Mouse (Mus musculus): ENCODE results near the gene Nono. TPM values are rescaled to one million over a fixed set of nuclear protein-coding genes. Genes with fewer than 3 reads are reported as not detected.

The Nono gene
- total and polyA plus RNA-seq, 3 experiments = 287 to 442 TPM; not detected in 1

DNA sequence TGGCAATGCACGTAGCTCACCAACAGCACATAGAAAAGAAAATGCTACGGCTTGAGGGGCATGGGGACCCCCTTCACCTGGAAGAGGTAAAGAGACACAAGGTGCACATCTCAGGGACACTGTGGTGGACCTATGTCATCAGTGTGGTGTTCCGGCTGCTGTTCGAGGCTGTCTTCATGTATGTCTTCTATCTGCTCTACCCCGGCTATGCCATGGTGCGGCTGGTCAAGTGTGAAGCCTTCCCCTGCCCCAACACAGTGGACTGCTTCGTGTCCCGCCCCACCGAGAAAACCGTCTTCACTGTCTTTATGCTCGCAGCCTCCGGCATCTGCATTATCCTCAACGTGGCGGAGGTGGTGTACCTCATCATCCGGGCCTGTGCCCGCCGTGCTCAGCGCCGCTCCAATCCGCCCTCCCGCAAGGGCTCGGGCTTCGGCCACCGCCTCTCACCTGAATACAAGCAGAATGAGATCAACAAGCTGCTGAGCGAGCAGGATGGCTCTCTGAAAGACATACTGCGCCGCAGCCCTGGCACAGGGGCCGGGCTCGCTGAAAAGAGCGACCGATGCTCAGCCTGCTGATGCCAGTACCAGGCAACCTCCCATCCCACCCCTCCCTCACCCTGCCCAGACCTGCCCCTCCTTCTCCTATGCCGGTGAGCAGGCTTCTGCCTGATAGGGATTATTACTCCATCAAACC is 44.5 kb upstream of the Nono start:
- no peak overlapping the region for H3K4me3 ChIP-seq (ENCODE audit: control insufficient read depth in 1 of 2, insufficient read depth in 1 of 2, low read depth in 2 of 2, low read length in 2 of 2)

DNA sequence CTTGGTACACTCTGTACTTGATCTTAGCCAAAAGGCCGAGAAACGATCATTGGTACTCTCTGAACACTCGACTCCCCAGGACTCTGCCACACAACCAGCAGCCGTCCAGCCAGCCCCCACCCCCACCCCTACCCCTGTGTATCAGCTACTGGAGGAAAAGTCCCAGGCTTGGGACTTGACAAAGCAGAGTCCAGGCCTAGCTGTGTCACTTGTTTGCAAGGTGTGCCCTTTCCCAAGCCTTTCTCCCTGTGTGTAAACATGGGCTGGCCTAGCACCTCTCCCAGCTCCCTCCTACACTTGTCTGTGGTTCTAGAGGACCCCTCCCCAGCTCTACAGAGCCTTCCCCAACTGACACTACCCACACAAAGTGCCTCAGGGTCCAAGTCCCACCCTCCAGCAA is 42.9 kb upstream of the Nono start:
- Histone ChIP-seq H3K9me3 (replicated peaks; ENCODE audit: insufficient read depth, low read length) (no peaks in the 10 kb centered on the region), H3K9ac (ENCODE audit: control insufficient read depth, low read depth, low read length, poor library complexity, severe bottlenecking) (no peak overlapping the region), H3K27ac (ENCODE audit: control insufficient read depth, low read depth, low read length) (no peak overlapping the region), H3K27me3 (ENCODE audit: control insufficient read depth in 1 of 2, insufficient read depth in 2 of 2, low read length in 2 of 2) (no peaks in the 10 kb centered on the region), H3K36me3 (ENCODE audit: control insufficient read depth in 1 of 2, insufficient read depth in 2 of 2, low read length in 2 of 2) (no peaks in the 10 kb centered on the region), H3K79me2 (ENCODE audit: control insufficient read depth, insufficient read depth, low read length, poor library complexity) (no peaks in the 10 kb centered on the region), H3K4me1 (ENCODE audit: control insufficient read depth in 1 of 2, insufficient read depth in 2 of 2, low read length in 2 of 2) (no peaks in the 10 kb centered on the region), H3K4me3 (ENCODE audit: control insufficient read depth in 1 of 2, insufficient read depth in 1 of 2, low read depth in 2 of 2, low read length in 2 of 2) (no peak overlapping the region)
- TF ChIP-seq MAFK (IDR thresholded peaks at IDR 0.05; ENCODE audit: borderline replicate concordance, low read depth, low read length) = no peak
- no peak for DNase-seq (ENCODE audit: low read depth, low spot score)

More for the DNA sequence above, 44.5 kb upstream of the Nono start:
- Histone ChIP-seq H3K9ac (ENCODE audit: control insufficient read depth, low read depth, low read length, poor library complexity, severe bottlenecking) (no peak overlapping the region), H3K27ac (ENCODE audit: control insufficient read depth, low read depth, low read length) (no peak overlapping the region), H3K4me1 (ENCODE audit: control insufficient read depth in 1 of 2, insufficient read depth in 2 of 2, low read length in 2 of 2) (no peaks in the 10 kb centered on the region), H3K27me3 (ENCODE audit: control insufficient read depth in 1 of 2, insufficient read depth in 2 of 2, low read length in 2 of 2) (no peaks in the 10 kb centered on the region), H3K36me3 (ENCODE audit: control insufficient read depth in 1 of 2, insufficient read depth in 2 of 2, low read length in 2 of 2) (no peaks in the 10 kb centered on the region), H3K79me2 (ENCODE audit: control insufficient read depth, insufficient read depth, low read length, poor library complexity) (no peaks in the 10 kb centered on the region), H3K9me3 (replicated peaks; ENCODE audit: insufficient read depth, low read length) (no peaks in the 10 kb centered on the region)
- no peak for DNase-seq (ENCODE audit: low read depth, low spot score)
- no peak for TF ChIP-seq E2F4 (IDR thresholded peaks at IDR 0.05; ENCODE audit: borderline replicate concordance, low read depth, low read length)
- no peak for TF ChIP-seq ELF1 (IDR thresholded peaks at IDR 0.05; ENCODE audit: low read depth, low read length)
- TF ChIP-seq NRF1 (IDR thresholded peaks at IDR 0.05; ENCODE audit: insufficient read depth, low read depth, low read length, poor library complexity, severe bottlenecking) = no peak
- no peak for TF ChIP-seq ETS1 (IDR thresholded peaks at IDR 0.05; ENCODE audit: low read depth, low read length)
- no peak for TF ChIP-seq CTCF (IDR thresholded peaks at IDR 0.05 in 2 of 3, conservative IDR thresholded peaks at IDR 0.05 in 1 of 3; ENCODE audit: control insufficient read depth in 1 of 3, insufficient read depth in 1 of 3, low read depth in 2 of 3, low read length in 3 of 3, poor library complexity in 1 of 3, severe bottlenecking in 1 of 3)
- TF ChIP-seq NELFE (IDR thresholded peaks at IDR 0.05; ENCODE audit: low read depth, low read length) = no peak

DNA sequence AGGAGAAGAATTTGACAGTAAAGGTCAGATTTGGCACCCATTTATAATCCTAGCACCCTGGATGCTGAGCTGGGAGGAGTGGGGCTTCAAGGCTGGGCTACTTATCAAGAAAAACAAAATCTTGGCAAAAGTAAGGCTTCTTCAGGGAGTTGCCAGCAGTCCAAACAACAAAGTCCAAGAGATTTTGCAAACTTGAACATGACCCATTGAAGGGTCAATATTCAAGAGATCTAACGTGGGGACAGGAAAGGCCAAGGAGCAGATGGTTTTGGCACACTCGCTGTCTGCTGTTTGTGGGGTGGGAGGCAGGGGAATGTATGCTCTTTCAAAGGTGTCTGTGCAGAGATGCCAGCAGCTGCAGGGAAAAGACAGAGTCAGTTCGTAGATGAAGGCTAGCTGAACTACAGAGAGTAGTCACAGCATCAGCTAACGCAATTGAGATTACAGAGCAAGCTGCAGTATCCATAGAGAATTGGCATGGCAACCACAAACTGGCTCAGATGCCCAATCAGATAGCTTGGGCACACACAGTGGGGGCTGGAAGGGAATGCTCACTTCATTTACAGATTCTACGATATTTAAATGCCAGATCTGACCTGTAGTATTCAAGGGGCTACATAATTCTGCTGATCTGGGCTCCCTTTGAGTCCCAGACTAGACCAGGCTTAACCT is 40.1 kb upstream of the Nono start:
- H3K9me3 ChIP-seq (replicated peaks; ENCODE audit: insufficient read depth, low read length) = no peaks in the 10 kb centered on the region
- TF ChIP-seq TAL1 (IDR thresholded peaks at IDR 0.05; ENCODE audit: low read length) (no peak), NRF1 (IDR thresholded peaks at IDR 0.05; ENCODE audit: insufficient read depth, low read depth, low read length, poor library complexity, severe bottlenecking) (no peak), E2F4 (IDR thresholded peaks at IDR 0.05; ENCODE audit: borderline replicate concordance, low read depth, low read length) (no peak), ETS1 (IDR thresholded peaks at IDR 0.05; ENCODE audit: low read depth, low read length) (no peak), MXI1 (IDR thresholded peaks at IDR 0.05; ENCODE audit: low read depth, low read length) (no peak), MAFK (IDR thresholded peaks at IDR 0.05; ENCODE audit: borderline replicate concordance, low read depth, low read length) (no peak), EP300 (IDR thresholded peaks at IDR 0.05; ENCODE audit: low read depth in 1 of 2, low read length in 2 of 2) (no peak), MYC (IDR thresholded peaks at IDR 0.05; ENCODE audit: low read depth, low read length) (no peak), POLR2AphosphoS2 (IDR thresholded peaks at IDR 0.05; ENCODE audit: low read length) (no peak), POLR2AphosphoS5 (IDR thresholded peaks at IDR 0.05; ENCODE audit: borderline replicate concordance, low read depth, low read length) (no peak), KAT2A (conservative IDR thresholded peaks at IDR 0.05; ENCODE audit: low read depth, low read length) (no peak), ZMIZ1 (IDR thresholded peaks at IDR 0.05; ENCODE audit: low read depth, low read length) (no peak), TCF12 (IDR thresholded peaks at IDR 0.05; ENCODE audit: low read depth, low read length) (no peak), CHD1 (IDR thresholded peaks at IDR 0.05; ENCODE audit: low read depth, low read length) (no peak), CHD2 (IDR thresholded peaks at IDR 0.05; ENCODE audit: low read length) (no peak)
- DNase-seq (ENCODE audit: low read depth, low spot score) = no peak

More for the DNA sequence above, 40.1 kb upstream of the Nono start:
- Histone ChIP-seq H3K4me3 (ENCODE audit: control insufficient read depth in 1 of 2, insufficient read depth in 1 of 2, low read depth in 2 of 2, low read length in 2 of 2) (no peak overlapping the region), H3K27ac (ENCODE audit: control insufficient read depth, low read depth, low read length) (no peak overlapping the region), H3K36me3 (ENCODE audit: control insufficient read depth in 1 of 2, insufficient read depth in 2 of 2, low read length in 2 of 2) (no peaks in the 10 kb centered on the region), H3K4me1 (ENCODE audit: control insufficient read depth in 1 of 2, insufficient read depth in 2 of 2, low read length in 2 of 2) (no peaks in the 10 kb centered on the region), H3K27me3 (ENCODE audit: control insufficient read depth in 1 of 2, insufficient read depth in 2 of 2, low read length in 2 of 2) (no peaks in the 10 kb centered on the region), H3K9ac (ENCODE audit: control insufficient read depth, low read depth, low read length, poor library complexity, severe bottlenecking) (no peak overlapping the region), H3K79me2 (ENCODE audit: control insufficient read depth, insufficient read depth, low read length, poor library complexity) (no peaks in the 10 kb centered on the region)

All from MEL (cell line).